Mouse (Mus musculus) spleen, postnatal 10 days (tissue): Measurements from ENCODE around the gene 1700042G07Rik.
A peak's percentile ranks its signal among the peaks of the same experiment; 100 is the strongest.
"Not testable (repeated sequence)": the region's sequence is repeated elsewhere in the genome, so short reads cannot be mapped to it uniquely, and the experiment has no call there.

Experiments used
- DNase-seq, 2 experiments: peaks; one replicate each; pipeline ENCODE4 v3.0.0; 2021 to 2022; ENCODE audit warnings: low spot score in 2 of 2

The 1700042G07Rik gene

GRCm38 (mm10) chr4:116208891-116209290, 35.7 kb downstream of the 1700042G07Rik start:
- DNase-seq = no peak

GRCm38 (mm10) chr4:116215895-116216605, 42.9 kb downstream of the 1700042G07Rik start:
- no peak for DNase-seq

GRCm38 (mm10) chr4:116217046-116217445, 43.9 kb downstream of the 1700042G07Rik start:
- no peak for DNase-seq

GRCm38 (mm10) chr4:116217661-116218060, 44.5 kb downstream of the 1700042G07Rik start:
- DNase-seq = not testable (repeated sequence)

- DNase-seq = no peak
Observed at GRCm38 (mm10) chr4:116219056-116219455, 45.9 kb downstream of the 1700042G07Rik start.

- DNase-seq = no peak
Observed at GRCm38 (mm10) chr4:116220071-116220650, 47.0 kb downstream of the 1700042G07Rik start.

GRCm38 (mm10) chr4:116220780-116221139, 47.6 kb downstream of the 1700042G07Rik start:
- DNase-seq = peak in 1 of 2 experiments; percentile 81

GRCm38 (mm10) chr4:116221140-116221851, 48.1 kb downstream of the 1700042G07Rik start, which contains the start of gene Pik3r3:
Gene Pik3r3 (plus strand): TSS chr4:116221618.
- peak; percentile 97 for DNase-seq

- peak in 1 of 2 experiments; percentile 39 for DNase-seq
Observed at GRCm38 (mm10) chr4:116221996-116222842, 49.0 kb downstream of the 1700042G07Rik start.

GRCm38 (mm10) chr4:116222843-116223119, 49.6 kb downstream of the 1700042G07Rik start:
- no peak for DNase-seq
